Mouse (Mus musculus) liver, embryonic 13.5 days (tissue): ENCODE measurements around the gene Sphk1. TPM values are rescaled to one million over a fixed set of nuclear protein-coding genes. Genes with fewer than 3 reads are reported as not detected.
"Not testable (repeated sequence)": the region's sequence is repeated elsewhere in the genome, so short reads cannot be mapped to it uniquely, and the experiment has no call there.

Experiments
- ATAC-seq: fragments of 200-750 bp; cut with Nextera tagmentation; 2 replicates; pipeline ENCODE4 v1.8.0; 2017; ENCODE audit warnings: low read depth, mild to moderate bottlenecking, moderate number of reproducible peaks, moderate library complexity
- DNase-seq: peaks from one replicate; pipeline ENCODE4 v3.0.0; 2022
- H3K27ac ChIP-seq: fragments of 300-500 bp; sonication (generic); 2 replicates; pipeline ENCODE4 v1.5.1; 2015; ENCODE audit warnings: moderate library complexity, mild to moderate bottlenecking, inconsistent platforms
- H3K27me3 ChIP-seq: fragments of 300-500 bp; sonication (generic); 2 replicates; pipeline ENCODE4 v1.6.1; 2015; ENCODE audit warnings: mild to moderate bottlenecking, inconsistent platforms
- H3K36me3 ChIP-seq: fragments of 300-500 bp; sonication (generic); 2 replicates; pipeline ENCODE4 v1.6.1; 2015; ENCODE audit warnings: mild to moderate bottlenecking, inconsistent platforms
- H3K4me1 ChIP-seq: fragments of 300-500 bp; sonication (generic); replicated peaks from 2 replicates; pipeline ENCODE4 v1.6.1; 2015; ENCODE audit warnings: inconsistent platforms
- H3K4me2 ChIP-seq: fragments of 300-500 bp; sonication (generic); 2 replicates; pipeline ENCODE4 v1.6.1; 2015; ENCODE audit warnings: inconsistent platforms, mild to moderate bottlenecking, moderate library complexity
- H3K4me3 ChIP-seq: fragments of 300-500 bp; sonication (generic); replicated peaks from 2 replicates; pipeline ENCODE4 v1.5.1; 2015; ENCODE audit warnings: mild to moderate bottlenecking, inconsistent platforms
- H3K9ac ChIP-seq: fragments of 300-500 bp; sonication (generic); 2 replicates; pipeline ENCODE4 v1.6.1; 2015; ENCODE audit warnings: mild to moderate bottlenecking, inconsistent platforms
- H3K9me3 ChIP-seq: fragments of 300-500 bp; sonication (generic); replicated peaks from 2 replicates; pipeline ENCODE4 v1.6.1; 2016; ENCODE audit warnings: inconsistent platforms
- WGBS: fragments of 180-500 bp; shearing (Covaris S2); methylation state at CpG from one replicate; pipeline ENCODE4 v1.1.7; 2015; ENCODE audit not compliant: insufficient replicate concordance; 5-methylcytosine and 5-hydroxymethylcytosine counted together
- polyA plus RNA-seq: library from polyadenylated mRNA; unstranded; fragments of >200 nt; fragmentation: Nextera tagmentation; extraction: Ambion mirVana; gene quantifications from 2 replicates; pipeline ENCODE4 v1.2.1, GENCODE M21; 2015

The Sphk1 gene
- 28.5 and 32.7 TPM in 2 replicates for polyA plus RNA-seq

DNA sequence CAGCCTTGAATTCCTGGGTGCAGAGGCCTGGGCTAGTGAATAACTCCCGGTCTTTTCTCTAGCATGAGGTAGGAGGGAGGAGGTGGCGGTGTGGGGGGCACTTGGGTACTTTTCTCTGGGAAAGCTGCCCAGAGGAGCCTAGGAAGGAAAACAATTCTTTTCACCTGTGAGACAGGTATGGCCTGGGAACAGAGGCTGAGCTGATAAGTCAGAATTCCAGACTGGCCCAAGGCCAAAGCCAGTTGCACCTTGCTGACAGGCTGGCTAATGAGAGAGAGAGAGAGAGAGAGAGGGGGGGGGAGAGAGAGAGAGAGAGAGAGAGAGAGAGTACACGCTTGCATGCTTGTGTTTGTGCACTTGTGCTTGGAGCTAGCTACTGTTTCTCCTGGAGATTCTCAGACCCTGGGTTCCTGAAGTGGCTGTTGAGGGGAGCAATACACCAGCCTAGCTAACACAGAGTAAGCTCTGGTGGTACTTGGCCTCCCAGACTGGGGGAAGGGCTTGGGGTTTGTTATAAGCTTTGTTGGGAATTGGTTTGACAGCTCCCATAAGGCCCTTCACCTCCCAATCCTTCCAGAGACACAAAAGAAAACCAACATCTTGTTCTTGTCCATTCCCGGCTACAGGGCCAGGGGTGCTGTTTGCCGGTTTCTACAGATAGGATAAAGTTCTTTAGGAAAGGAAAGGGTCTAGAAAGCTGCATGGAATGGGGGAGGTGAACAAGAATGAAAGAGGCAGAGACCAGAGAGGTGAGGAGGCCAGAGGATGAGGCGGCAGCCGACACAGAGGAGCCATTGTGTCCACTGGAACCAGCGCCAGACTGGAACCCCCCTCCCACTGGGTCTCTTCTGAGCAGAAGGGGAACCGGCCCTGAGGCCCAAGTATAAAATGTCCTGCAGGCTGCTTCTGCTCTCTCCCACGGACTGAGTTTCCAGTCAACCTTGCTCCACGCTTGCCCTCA, at the start of gene Sphk1:
Sphk1 (plus strand) TSS at position 739 of the 961 bp plus-strand sequence.
- H3K27me3 ChIP-seq: peaks cover 71% of the 10 kb centered on the region
- ATAC-seq (no peak), DNase-seq (no peak)
- 42% methylated on average over 11 of the region's 11 CpGs for WGBS
- peaks cover 5% of the 10 kb centered on the region for H3K36me3 ChIP-seq
- H3K4me3 ChIP-seq: peak within 1 kb of the TSS; percentile 71
- H3K27ac ChIP-seq: peak within 1 kb of the TSS; percentile 98
- peak within 1 kb of the TSS; percentile 95 for H3K4me2 ChIP-seq
- H3K9ac ChIP-seq: peak within 1 kb of the TSS; percentile 91
- peaks cover 51% of the 10 kb centered on the region for H3K4me1 ChIP-seq
- no peaks in the 10 kb centered on the region for H3K9me3 ChIP-seq

- WGBS: 88% methylated on average over 8 of the region's 8 CpGs
- Histone ChIP-seq H3K36me3 (peaks cover 95% of the 10 kb centered on the region), H3K9me3 (no peaks in the 10 kb centered on the region), H3K4me3 (no peak overlapping the region), H3K4me2 (no peak overlapping the region), H3K9ac (no peak overlapping the region), H3K27me3 (no peaks in the 10 kb centered on the region), H3K4me1 (peaks cover 17% of the 10 kb centered on the region; the same call in 1 of the 2 replicates), H3K27ac (no peak overlapping the region)
- DNase-seq: no peak
- no peak for ATAC-seq
These were observed 49.8 kb upstream of the Sphk1 start for GRCm38 (mm10) chr11:116480975-116481374.

DNA sequence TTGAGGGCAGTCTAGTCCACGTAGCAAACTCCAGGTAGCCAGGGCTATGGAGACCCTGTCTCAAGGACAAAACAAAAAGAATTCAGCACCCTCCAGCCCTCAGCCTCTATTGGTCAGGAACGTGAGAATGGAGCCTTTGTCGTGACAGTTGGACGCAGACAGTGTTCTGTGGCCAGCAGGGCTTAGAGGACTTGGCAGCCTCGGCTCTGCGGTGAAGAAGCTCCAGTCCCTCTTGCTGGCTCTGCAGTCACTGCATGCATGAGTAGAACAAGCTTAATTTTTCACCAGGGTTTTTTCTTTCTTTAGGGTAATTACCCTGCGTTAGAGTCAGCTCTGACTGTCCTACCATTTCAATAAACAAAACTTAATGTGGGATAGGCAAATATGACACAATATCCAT, 48.9 kb upstream of the Sphk1 start:
- no peak overlapping the region for H3K4me2 ChIP-seq
- H3K9ac ChIP-seq: no peak overlapping the region
- no peak overlapping the region for H3K27ac ChIP-seq
- no peaks in the 10 kb centered on the region for H3K9me3 ChIP-seq
- H3K4me1 ChIP-seq: peaks cover 17% of the 10 kb centered on the region; the same call in 1 of the 2 replicates
- WGBS: 82% methylated on average over 7 of the region's 7 CpGs
- DNase-seq (no peak), ATAC-seq (no peak)
- peaks cover 95% of the 10 kb centered on the region for H3K36me3 ChIP-seq
- no peaks in the 10 kb centered on the region for H3K27me3 ChIP-seq
- H3K4me3 ChIP-seq: no peak overlapping the region

- peaks cover 21% of the 10 kb centered on the region for H3K4me1 ChIP-seq
- H3K27me3 ChIP-seq: no peaks in the 10 kb centered on the region
- peak overlapping the region; percentile 19 for H3K27ac ChIP-seq
- no peak overlapping the region for H3K4me2 ChIP-seq
- no peak for DNase-seq
- no peak for ATAC-seq
- H3K9ac ChIP-seq: no peak overlapping the region
- 71% methylated on average over 8 of the region's 8 CpGs for WGBS
- no peak overlapping the region for H3K4me3 ChIP-seq
- no peaks in the 10 kb centered on the region for H3K9me3 ChIP-seq
- peaks cover 84% of the 10 kb centered on the region for H3K36me3 ChIP-seq
These were observed 46.5 kb upstream of the Sphk1 start for GRCm38 (mm10) chr11:116484261-116484660.

GRCm38 (mm10) chr11:116488207-116488606, 42.5 kb upstream of the Sphk1 start:
- H3K9ac ChIP-seq: no peak overlapping the region
- peaks cover 48% of the 10 kb centered on the region for H3K36me3 ChIP-seq
- no peaks in the 10 kb centered on the region for H3K9me3 ChIP-seq
- no peak overlapping the region for H3K4me2 ChIP-seq
- H3K27ac ChIP-seq: no peak overlapping the region
- no peaks in the 10 kb centered on the region for H3K27me3 ChIP-seq
- H3K4me1 ChIP-seq: peaks cover 28% of the 10 kb centered on the region
- ATAC-seq (no peak), DNase-seq (no peak)
- H3K4me3 ChIP-seq: no peak overlapping the region

DNA sequence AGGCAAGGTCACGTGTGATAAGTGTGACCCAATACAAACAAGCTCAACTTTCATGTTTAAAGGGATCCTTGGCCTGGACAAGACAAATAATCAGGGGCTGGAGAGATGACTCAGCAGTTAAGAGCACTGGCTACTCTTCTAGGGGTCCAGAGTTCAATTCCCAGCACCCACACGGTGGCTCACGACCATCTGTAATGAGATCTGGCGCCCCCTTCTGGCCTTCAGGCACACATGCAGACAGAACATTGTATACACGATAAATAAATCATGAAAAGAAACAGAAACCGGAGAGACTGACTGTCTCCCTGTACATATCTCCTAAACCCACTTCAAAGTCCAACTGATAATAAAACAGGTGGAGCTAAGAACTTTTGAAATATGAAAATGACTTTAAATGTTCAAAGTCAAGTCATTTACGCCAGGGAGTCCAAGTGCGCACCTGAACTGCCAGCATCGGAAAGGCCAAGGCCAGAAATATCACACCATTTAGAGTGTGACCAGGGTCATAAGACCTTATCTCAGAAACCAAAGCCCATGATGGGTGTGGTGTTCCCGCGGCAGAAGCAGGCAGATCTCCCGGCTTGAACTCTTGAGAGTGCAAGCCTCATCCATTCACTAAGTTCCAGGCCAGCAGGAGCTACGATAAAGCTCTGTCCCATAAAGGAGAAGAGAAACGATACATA, 41.9 kb upstream of the Sphk1 start:
- ATAC-seq (no peak), DNase-seq (no peak)
- H3K27me3 ChIP-seq: no peaks in the 10 kb centered on the region
- H3K4me2 ChIP-seq: peak overlapping the region; percentile 97
- no peak overlapping the region; the same call in 1 of the 2 replicates for H3K27ac ChIP-seq
- no peaks in the 10 kb centered on the region for H3K9me3 ChIP-seq
- H3K36me3 ChIP-seq: peaks cover 42% of the 10 kb centered on the region
- peak overlapping the region; percentile 93 for H3K9ac ChIP-seq
- peak overlapping the region; percentile 95 for H3K4me3 ChIP-seq
- peaks cover 31% of the 10 kb centered on the region for H3K4me1 ChIP-seq
- 62% methylated on average over 14 of the region's 14 CpGs for WGBS

- DNase-seq (peak; percentile 26), ATAC-seq (peak; percentile 35)
- Histone ChIP-seq H3K27me3 (no peaks in the 10 kb centered on the region), H3K4me1 (peaks cover 35% of the 10 kb centered on the region), H3K36me3 (peaks cover 34% of the 10 kb centered on the region), H3K4me3 (peak overlapping the region; percentile 95), H3K4me2 (peak overlapping the region; percentile 97), H3K27ac (peak overlapping the region; percentile 78), H3K9me3 (no peaks in the 10 kb centered on the region), H3K9ac (peak overlapping the region; percentile 93)
- under 1% methylated on average over 39 of the region's 39 CpGs for WGBS
These were observed 40.9 kb upstream of the Sphk1 start for GRCm38 (mm10) chr11:116489771-116490231.

GRCm38 (mm10) chr11:116490232-116491107, 40.3 kb upstream of the Sphk1 start:
- Histone ChIP-seq H3K36me3 (peaks cover 27% of the 10 kb centered on the region), H3K4me2 (peak overlapping the region; percentile 97), H3K9me3 (no peaks in the 10 kb centered on the region), H3K27ac (peak overlapping the region; percentile 78), H3K4me1 (peaks cover 35% of the 10 kb centered on the region), H3K4me3 (peak overlapping the region; percentile 95), H3K9ac (peak overlapping the region; percentile 93), H3K27me3 (no peaks in the 10 kb centered on the region)
- under 1% methylated on average over 62 of the region's 62 CpGs for WGBS
- ATAC-seq (peak; percentile 91), DNase-seq (peak; percentile 87)

- WGBS: 57% methylated on average over 6 of the region's 6 CpGs
- no peak overlapping the region for H3K9ac ChIP-seq
- no peak overlapping the region; the same call in 1 of the 2 replicates for H3K4me3 ChIP-seq
- H3K36me3 ChIP-seq: peaks cover 18% of the 10 kb centered on the region
- H3K9me3 ChIP-seq: no peaks in the 10 kb centered on the region
- peak overlapping the region; percentile 97 for H3K4me2 ChIP-seq
- DNase-seq: no peak
- H3K27ac ChIP-seq: no peak overlapping the region
- no peaks in the 10 kb centered on the region for H3K27me3 ChIP-seq
- ATAC-seq: no peak
- peaks cover 35% of the 10 kb centered on the region for H3K4me1 ChIP-seq
These were observed 39.4 kb upstream of the Sphk1 start for GRCm38 (mm10) chr11:116491338-116491737.

- H3K27ac ChIP-seq, H3K9me3 ChIP-seq, H3K36me3 ChIP-seq, H3K4me3 ChIP-seq, DNase-seq, ATAC-seq, H3K27me3 ChIP-seq, H3K4me2 ChIP-seq, H3K9ac ChIP-seq: not testable (repeated sequence)
- 58% methylated on average over 1 of the region's 1 CpGs for WGBS
- H3K4me1 ChIP-seq: peaks cover 39% of the 10 kb centered on the region
These were observed 38.2 kb upstream of the Sphk1 start for GRCm38 (mm10) chr11:116492507-116492906.
